Mouse (Mus musculus): Measurements from ENCODE around the gene Aff1.

- TF ChIP-seq CTCF (IDR thresholded peaks at IDR 0.05; ENCODE audit: insufficient read depth, low read length) (no peak), POLR2A (IDR thresholded peaks at IDR 0.05; ENCODE audit: borderline replicate concordance, extremely low read depth, low read depth, low read length) (no peak)
Observed at GRCm38 (mm10) chr5:103836148-103836784, 144.1 kb downstream of the Aff1 start.

Measured in lung, adult 2 months (tissue).